Mouse (Mus musculus): ENCODE measurements around the gene Cacnb1.

DNA sequence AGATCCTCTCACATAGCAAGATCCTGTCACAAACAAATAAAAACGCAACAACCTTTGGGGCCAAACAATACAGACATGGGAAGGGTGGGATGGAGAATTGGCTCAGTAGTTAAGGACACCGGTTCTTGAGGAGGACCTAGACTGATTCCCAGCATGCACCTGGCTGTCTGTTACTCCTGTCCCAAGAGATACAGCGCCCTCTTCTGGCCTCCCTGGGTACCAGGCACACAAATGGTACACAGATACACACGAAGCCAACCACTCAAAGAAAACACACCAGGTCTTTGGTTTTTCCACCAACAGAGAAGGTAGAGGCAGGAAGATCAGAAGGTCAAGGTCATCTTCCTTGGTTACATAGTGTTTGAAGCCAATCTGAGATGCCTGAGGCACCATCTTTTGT, 22.8 kb upstream of the Cacnb1 start:
- no peak for TF ChIP-seq MAFK (IDR thresholded peaks at IDR 0.05; ENCODE audit: insufficient read depth, low read depth, low read length)
- TF ChIP-seq ZNF384 (IDR thresholded peaks at IDR 0.05; ENCODE audit: low read depth, low read length): no peak
- no peak for TF ChIP-seq CHD2 (IDR thresholded peaks at IDR 0.05; ENCODE audit: low read depth, low read length)

All from ES-E14 (cell line).